Mouse (Mus musculus): ENCODE data around the gene Nkapd1. TPM values are rescaled to one million over a fixed set of nuclear protein-coding genes. Genes with fewer than 3 reads are reported as not detected.

Gene Nkapd1
- total and polyA plus RNA-seq, 2 experiments from 2014 or later, result 10.7 to 21.2 TPM

DNA sequence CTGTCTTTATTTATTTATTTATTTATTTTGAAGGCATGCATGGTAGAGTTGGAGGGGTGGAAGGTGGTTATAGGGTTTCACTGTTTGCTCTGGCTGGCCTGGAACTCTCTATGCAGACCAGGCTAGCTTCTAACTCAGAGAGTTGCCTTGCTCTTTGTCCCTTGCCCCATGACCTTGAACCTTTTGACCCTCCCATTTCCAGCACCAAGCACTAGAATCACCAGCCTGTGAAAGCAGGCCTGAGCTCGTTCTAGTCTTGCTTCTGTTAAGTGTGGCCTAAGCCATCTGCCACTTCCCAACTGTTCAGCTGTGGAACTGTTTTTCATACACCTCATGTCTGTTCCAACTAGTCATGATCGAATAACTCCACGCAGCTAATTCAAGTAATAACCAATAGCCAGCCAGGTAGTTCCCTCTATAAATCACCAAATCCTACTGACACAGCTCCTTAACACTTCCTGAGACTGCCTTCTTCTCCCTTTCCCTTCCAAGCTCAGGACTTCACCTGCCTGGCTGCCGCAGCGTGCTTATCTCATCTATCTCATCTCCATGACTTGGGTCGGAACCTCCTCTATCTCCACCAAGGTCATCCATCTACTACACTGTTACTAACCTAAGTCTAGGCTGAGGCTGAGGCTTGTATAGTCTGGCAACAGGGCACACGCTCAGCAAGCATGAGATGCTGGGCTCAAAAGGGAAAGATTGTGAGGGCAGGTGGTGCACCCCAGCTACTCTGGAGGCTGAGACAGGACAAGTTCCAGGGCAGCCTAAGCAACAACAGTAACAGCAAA lies 15.0 kb downstream of the Nkapd1 start:
- no peak for ATAC-seq
- TF ChIP-seq CTCF (IDR thresholded peaks at IDR 0.05; ENCODE audit: low read depth), result no peak

DNA sequence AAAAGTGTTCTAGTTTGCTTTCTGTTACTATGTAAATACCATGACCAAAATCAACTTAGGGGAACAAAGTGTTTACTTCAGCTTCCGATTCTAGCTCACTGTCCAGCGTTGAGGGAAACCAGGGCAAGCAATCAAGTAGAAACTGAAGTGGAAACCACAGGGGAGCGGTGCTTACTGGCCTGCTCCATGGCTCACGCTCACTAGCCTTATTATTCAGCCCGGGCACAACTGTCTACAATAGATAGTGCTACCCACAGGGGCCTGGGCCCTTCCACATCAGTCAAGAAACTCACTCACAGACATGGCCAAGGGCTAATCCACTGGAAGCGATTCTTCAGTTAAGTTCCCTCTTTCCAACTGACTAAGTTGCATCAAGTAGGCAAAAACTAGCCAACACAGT lies 15.7 kb downstream of the Nkapd1 start:
- TF ChIP-seq CTCF (IDR thresholded peaks at IDR 0.05; ENCODE audit: low read depth), result no peak
- WGBS, result 78% methylated on average over 6 of the region's 6 CpGs
- no peak overlapping the region for H3K27ac ChIP-seq
- no peak for DNase-seq (ENCODE audit: low spot score)
- H3K27me3 ChIP-seq (ENCODE audit: insufficient read depth, low read length), result no peaks in the 10 kb centered on the region
- H3K9ac ChIP-seq (replicated peaks; ENCODE audit: low read length), result no peak overlapping the region
- peaks cover 39% of the 10 kb centered on the region for H3K36me3 ChIP-seq (ENCODE audit: insufficient read depth, low read length)
- ATAC-seq, result no peak
- H3K4me2 ChIP-seq (ENCODE audit: low read depth, low read length), result no peak overlapping the region
- H3K4me1 ChIP-seq (ENCODE audit: insufficient read depth, low read length), result peaks cover 17% of the 10 kb centered on the region
- no peaks in the 10 kb centered on the region for H3K9me3 ChIP-seq (ENCODE audit: low read length)
- H3K4me3 ChIP-seq (ENCODE audit: low read length), result no peak overlapping the region

More for the DNA sequence above, 15.0 kb downstream of the Nkapd1 start:
- Histone ChIP-seq H3K4me1 (ENCODE audit: insufficient read depth, low read length) (peaks cover 17% of the 10 kb centered on the region), H3K4me3 (ENCODE audit: low read length) (peak overlapping the region; percentile 90), H3K36me3 (ENCODE audit: insufficient read depth, low read length) (peaks cover 33% of the 10 kb centered on the region), H3K27ac (no peak overlapping the region), H3K9me3 (ENCODE audit: low read length) (no peaks in the 10 kb centered on the region), H3K27me3 (ENCODE audit: insufficient read depth, low read length) (no peaks in the 10 kb centered on the region), H3K4me2 (ENCODE audit: low read depth, low read length) (peak overlapping the region; percentile 86), H3K9ac (replicated peaks; ENCODE audit: low read length) (0 out of 2 replicates have a peak overlapping the region, but pooled peaks have one; percentile 5)
- no peak for DNase-seq (ENCODE audit: low spot score)
- WGBS, result 92% methylated on average over 7 of the region's 7 CpGs

DNA sequence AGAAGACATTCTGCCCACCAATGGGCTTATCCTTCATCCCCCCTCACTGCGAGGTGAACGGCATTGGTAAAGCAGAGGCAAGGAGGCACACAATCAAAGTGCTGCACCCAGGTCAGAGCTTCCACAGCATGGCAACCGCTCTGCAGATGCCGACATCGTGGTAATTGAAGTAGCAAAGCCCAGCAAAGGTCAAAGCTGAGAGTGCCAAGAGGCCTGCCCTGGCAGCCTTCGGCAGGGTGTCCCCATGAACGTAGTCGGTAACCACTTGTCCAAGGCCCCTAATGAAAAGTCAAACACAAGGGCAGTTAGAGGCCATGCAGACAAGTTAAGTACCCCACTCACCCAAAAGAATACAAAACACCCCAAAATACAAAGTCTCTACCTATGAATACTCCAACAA lies 20.3 kb downstream of the Nkapd1 start:
- Histone ChIP-seq H3K9ac (replicated peaks; ENCODE audit: low read length) (no peak overlapping the region), H3K27ac (no peak overlapping the region), H3K9me3 (ENCODE audit: low read length) (no peaks in the 10 kb centered on the region), H3K4me1 (ENCODE audit: insufficient read depth, low read length) (peaks cover 6% of the 10 kb centered on the region; the same call in 1 of the 2 replicates), H3K36me3 (ENCODE audit: insufficient read depth, low read length) (peaks cover 45% of the 10 kb centered on the region), H3K4me2 (ENCODE audit: low read depth, low read length) (no peak overlapping the region), H3K27me3 (ENCODE audit: insufficient read depth, low read length) (no peaks in the 10 kb centered on the region), H3K4me3 (ENCODE audit: low read length) (no peak overlapping the region)
- ATAC-seq, result no peak
- WGBS, result 94% methylated on average over 8 of the region's 8 CpGs
- TF ChIP-seq CTCF (IDR thresholded peaks at IDR 0.05; ENCODE audit: low read depth), result no peak
- DNase-seq (ENCODE audit: low spot score), result no peak

DNA sequence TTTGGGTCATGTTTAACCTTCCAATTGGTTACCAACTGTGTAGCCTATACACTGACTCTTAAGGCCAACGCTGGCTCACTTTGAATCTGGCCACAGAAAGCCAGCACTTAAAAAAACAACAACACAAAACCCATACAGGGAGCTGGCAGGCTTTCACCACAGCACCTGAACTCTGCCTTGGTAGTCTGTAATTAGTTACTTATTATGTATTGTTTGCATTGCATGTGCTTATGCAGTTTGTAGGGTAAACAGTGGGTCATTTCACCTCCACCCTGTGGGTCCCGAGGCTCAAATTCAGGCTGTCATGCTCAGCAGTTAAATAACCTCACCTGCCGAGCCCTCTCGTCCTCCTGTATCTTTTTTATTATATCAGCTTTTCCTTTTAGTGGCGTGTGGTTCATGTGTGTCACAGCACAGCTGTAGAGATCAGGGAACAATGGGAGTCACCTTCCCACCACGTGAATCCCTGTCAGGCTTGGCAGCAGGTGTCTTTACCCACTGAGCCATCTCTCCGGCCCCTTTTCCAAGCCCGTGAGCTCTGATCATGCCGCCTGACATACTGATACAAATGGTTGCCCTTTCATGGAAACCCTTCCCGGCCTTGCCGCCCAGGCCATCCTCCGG lies 22.4 kb downstream of the Nkapd1 start:
- 73% methylated on average over 12 of the region's 12 CpGs for WGBS
- TF ChIP-seq CTCF (IDR thresholded peaks at IDR 0.05; ENCODE audit: low read depth), result no peak
- no peak overlapping the region for H3K27ac ChIP-seq
- ATAC-seq, result no peak
- no peak overlapping the region for H3K4me2 ChIP-seq (ENCODE audit: low read depth, low read length)
- no peaks in the 10 kb centered on the region for H3K4me1 ChIP-seq (ENCODE audit: insufficient read depth, low read length)
- no peaks in the 10 kb centered on the region for H3K9me3 ChIP-seq (ENCODE audit: low read length)
- DNase-seq (ENCODE audit: low spot score), result no peak
- no peaks in the 10 kb centered on the region for H3K27me3 ChIP-seq (ENCODE audit: insufficient read depth, low read length)
- H3K4me3 ChIP-seq (ENCODE audit: low read length), result no peak overlapping the region
- peaks cover 40% of the 10 kb centered on the region for H3K36me3 ChIP-seq (ENCODE audit: insufficient read depth, low read length)
- H3K9ac ChIP-seq (replicated peaks; ENCODE audit: low read length), result no peak overlapping the region

DNA sequence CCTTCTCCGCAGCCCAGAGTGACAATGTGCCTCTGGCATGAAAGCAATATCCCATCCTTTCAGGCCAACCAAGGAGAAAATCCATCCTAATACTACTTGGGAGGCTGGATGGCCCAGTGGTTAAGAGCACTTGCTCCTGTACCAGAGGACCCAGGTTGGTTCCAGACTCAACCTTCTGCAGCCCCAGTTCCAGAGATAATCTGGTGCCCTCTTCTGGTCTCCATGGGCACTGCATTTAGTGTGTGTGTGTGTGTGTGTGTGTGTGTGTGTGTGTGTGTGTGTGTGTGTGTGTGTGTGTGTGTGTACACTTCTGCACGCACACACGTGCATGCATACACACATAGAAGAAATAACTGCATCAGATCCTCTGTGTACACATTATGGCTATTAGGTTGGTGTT lies 23.7 kb downstream of the Nkapd1 start:
- WGBS, result 87% methylated on average over 3 of the region's 3 CpGs
- TF ChIP-seq CTCF (IDR thresholded peaks at IDR 0.05; ENCODE audit: low read depth), result peak; percentile 61
- DNase-seq (ENCODE audit: low spot score) (peak; percentile 25), ATAC-seq (no peak)
- Histone ChIP-seq H3K27ac (no peak overlapping the region), H3K4me2 (ENCODE audit: low read depth, low read length) (no peak overlapping the region), H3K4me1 (ENCODE audit: insufficient read depth, low read length) (no peaks in the 10 kb centered on the region), H3K9me3 (ENCODE audit: low read length) (no peaks in the 10 kb centered on the region), H3K36me3 (ENCODE audit: insufficient read depth, low read length) (peaks cover 31% of the 10 kb centered on the region), H3K4me3 (ENCODE audit: low read length) (no peak overlapping the region), H3K27me3 (ENCODE audit: insufficient read depth, low read length) (no peaks in the 10 kb centered on the region), H3K9ac (replicated peaks; ENCODE audit: low read length) (no peak overlapping the region)

DNA sequence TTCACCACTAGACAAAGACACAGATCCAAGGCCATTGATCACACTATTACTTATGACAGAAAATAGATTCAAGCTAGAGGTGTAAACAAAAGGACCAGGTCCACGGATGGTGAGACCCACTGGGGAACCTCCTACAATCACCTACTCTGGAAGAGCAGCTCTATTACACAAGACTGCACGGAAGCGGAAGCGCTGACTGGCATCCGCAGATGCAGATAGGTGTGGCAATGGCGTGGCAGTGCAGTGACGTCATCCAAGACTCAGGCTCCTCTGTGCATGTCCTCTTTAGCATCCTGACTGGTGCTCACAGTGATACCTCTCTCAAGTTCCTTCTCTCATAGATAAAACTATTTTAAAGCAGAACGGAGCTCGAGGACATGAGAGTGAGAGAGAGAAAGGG lies 24.3 kb downstream of the Nkapd1 start:
- no peaks in the 10 kb centered on the region for H3K9me3 ChIP-seq (ENCODE audit: low read length)
- ATAC-seq (no peak), DNase-seq (ENCODE audit: low spot score) (no peak)
- no peak overlapping the region for H3K27ac ChIP-seq
- no peak overlapping the region for H3K4me3 ChIP-seq (ENCODE audit: low read length)
- peaks cover 25% of the 10 kb centered on the region for H3K36me3 ChIP-seq (ENCODE audit: insufficient read depth, low read length)
- H3K4me1 ChIP-seq (ENCODE audit: insufficient read depth, low read length), result no peaks in the 10 kb centered on the region
- H3K9ac ChIP-seq (replicated peaks; ENCODE audit: low read length), result no peak overlapping the region
- H3K27me3 ChIP-seq (ENCODE audit: insufficient read depth, low read length), result no peaks in the 10 kb centered on the region
- H3K4me2 ChIP-seq (ENCODE audit: low read depth, low read length), result no peak overlapping the region
- 91% methylated on average over 9 of the region's 9 CpGs for WGBS
- no peak for TF ChIP-seq CTCF (IDR thresholded peaks at IDR 0.05; ENCODE audit: low read depth)
